Mouse (Mus musculus) adrenal gland, postnatal 4 days (tissue): Measurements from ENCODE around the gene Fgf4. TPM values are rescaled to one million over a fixed set of nuclear protein-coding genes. Genes with fewer than 3 reads are reported as not detected.

ENCODE experiments used
- DNase-seq, 2 experiments: peaks; one replicate each; pipeline ENCODE4 v3.0.0; 2021 to 2022; ENCODE audit warnings: low spot score in 2 of 2, mixed read lengths in 2 of 2
- long read RNA-seq, 2 experiments: library from polyadenylated mRNA; stranded (forward); transcript quantifications; one replicate each; pipeline ENCODE4 v2.0.0; 2021
- total RNA-seq, 2 experiments: library from RNA; stranded (reverse); gene quantifications; 2 replicates each; pipeline ENCODE4 v1.2.3; 2021

Gene Fgf4
- not detected for total RNA-seq
- long read RNA-seq, experiment 1 = 0 reads
- long read RNA-seq, experiment 2 = 0 reads

DNA sequence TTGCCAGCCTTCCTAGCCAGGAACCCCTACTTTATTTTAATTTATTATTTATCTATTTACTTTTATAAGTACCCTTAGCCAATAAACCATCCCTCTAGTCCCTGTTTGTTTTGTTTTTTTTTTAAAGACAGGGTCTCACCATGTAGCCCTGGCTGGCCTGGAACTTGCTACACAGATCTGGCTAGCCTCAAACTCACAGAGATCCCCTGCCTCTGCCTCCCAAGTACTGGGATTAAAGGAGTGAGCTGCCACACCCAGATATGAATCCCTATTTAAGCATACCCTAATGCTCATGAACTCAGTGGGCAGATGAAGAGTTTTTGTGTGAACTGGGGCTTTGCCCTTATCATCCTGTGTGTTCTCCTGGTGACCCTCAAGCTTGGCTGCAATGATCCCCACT is at the start of gene Fgf4:
Gene Fgf4 (plus strand): TSS at position 301 of the 400 bp plus-strand sequence.
- no peak for DNase-seq

DNA sequence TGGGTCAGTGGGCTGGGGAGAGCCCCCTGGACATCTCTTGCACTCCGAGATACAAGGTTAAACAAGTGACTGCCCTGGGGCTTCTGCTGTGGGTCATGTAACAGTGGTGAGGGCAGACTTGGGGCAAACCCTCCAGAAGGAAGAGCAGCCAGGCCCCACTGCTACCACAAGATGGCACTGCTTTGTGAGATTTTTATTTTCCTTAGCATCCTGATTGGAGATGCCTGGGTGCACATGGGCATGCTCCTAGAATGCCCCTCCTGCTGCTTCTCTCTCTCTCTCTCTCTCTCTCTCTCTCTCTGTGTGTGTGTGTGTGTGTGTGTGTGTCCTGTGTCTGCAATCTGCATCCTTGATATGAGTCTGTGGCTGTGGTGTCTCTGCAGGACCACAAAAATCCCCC is 48.7 kb upstream of the Fgf4 start:
- DNase-seq = no peak

DNA sequence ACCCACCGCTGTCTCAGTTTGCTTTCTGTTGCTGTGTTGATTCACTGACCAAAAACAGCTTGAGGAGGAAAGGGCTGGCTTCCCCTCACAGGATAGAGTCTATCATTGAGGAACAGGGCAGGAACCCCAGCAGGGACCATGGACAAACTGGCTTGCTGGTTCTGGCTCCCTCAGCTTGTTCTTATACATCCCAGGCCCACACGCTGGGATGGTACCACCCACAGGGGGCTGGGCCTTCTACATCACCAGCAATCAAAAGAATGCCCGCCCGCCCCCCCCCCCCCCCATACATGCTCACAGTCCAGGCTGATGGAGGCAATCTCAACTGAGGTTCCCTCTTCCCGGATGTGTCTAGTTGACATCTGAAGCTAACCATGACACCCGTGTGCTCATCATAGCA is 40.1 kb upstream of the Fgf4 start:
- DNase-seq = no peak

DNA sequence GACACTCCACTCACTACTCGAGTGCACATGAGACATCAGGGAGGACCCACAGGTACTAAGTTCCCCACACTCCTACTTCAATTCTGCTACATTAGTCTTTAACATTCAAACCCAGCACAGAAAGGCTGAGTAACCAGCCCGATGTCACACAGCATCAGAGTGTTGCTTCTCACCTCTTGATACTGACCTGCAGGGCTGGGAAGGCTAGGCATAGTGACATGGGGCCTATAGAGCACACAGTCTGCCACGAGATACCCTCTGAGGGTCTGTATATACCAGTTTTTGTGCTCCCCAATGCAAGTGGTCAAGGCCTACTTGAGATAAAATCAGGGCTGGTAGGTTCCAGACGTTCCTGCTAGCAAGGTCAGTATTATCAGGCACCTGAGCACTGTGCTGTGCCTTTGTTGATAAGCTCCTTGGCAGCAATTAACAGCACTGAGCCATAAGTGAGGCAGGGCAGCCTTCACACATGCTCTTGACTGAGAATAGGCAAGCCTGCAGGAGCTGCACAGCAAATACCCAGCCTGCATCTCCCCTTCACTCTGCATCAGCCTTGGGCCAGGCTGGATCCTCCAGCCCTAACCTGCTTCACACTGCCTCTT is 39.1 kb upstream of the Fgf4 start:
- DNase-seq = no peak

DNA sequence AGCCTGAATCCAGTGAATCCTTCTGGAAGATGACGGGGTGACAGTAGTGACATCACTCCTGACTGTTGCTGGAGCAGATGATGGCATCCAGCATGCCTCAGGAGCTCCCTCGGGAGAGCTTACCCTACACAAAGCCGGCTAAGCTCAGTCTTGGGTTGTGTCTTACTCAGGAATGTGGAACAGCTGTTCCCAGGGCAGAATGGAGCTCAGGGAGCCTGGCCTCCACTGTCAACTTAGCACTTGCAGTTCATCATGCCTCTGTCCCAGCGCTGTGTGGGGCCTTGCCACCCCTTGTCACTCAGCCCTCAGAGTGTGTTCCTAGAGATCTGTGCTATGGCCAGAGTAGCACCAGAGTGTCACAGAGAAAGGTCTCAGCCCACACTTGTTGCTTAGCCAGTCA is 35.6 kb upstream of the Fgf4 start:
- DNase-seq = no peak

DNA sequence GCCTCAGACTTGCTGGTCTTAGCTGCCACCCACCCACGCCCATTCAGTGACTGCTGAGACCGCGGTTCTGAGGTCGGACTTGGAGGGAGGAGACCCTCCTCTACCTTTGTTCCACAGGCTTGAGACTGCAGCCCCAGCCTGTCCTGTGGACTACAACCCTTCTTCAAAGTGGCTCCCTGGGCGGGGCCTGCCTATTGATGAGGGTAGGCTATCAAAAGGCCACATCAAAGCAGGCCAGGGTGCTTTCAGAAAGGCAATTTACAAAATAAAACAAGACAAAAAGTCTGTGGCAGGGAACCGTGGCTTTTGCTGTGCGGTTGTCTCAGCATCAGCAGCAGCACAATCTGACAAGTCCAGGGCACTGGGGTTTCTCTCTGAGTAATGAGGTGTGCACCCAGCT is 25.3 kb upstream of the Fgf4 start:
- DNase-seq = no peak

DNA sequence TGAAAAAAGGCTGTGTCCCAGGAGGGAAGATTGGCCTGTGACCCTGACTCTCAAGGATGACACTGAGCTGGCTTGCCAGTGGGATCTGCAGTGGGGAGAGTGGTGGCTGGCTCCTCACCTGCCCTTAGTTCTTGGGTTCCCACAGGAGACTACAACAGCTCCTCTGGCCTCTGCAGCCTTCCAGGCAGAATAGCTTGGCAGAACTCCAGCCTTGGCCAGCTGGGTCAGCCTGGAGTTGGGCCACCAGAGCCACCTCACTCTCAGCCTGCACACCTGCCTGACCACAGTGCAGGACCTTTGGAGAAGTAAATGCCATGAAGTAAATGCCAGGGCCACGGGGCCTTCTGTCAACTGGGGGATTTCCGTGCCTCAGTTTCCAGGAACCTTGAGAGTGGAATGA is 23.2 kb upstream of the Fgf4 start:
- no peak for DNase-seq

DNA sequence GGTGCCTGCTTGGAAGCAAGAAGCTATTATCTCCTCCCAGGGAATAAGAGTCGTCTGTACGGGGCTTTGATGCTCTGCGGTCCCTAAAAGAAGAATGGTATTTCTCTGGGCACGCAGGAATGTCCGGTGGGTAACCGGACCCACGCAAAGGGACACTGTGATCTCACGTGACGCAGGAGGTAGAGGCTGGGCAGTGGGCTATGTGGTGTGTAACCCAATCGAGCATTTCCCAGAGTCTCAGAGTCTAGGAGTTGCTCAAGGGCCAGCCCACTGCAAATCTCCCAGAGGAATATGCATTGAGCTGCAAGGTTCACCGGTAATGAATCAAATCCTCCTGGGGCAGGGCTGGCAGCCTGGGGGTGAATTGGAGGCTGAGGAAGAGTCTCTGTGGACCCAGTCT is 18.8 kb upstream of the Fgf4 start:
- no peak for DNase-seq

DNA sequence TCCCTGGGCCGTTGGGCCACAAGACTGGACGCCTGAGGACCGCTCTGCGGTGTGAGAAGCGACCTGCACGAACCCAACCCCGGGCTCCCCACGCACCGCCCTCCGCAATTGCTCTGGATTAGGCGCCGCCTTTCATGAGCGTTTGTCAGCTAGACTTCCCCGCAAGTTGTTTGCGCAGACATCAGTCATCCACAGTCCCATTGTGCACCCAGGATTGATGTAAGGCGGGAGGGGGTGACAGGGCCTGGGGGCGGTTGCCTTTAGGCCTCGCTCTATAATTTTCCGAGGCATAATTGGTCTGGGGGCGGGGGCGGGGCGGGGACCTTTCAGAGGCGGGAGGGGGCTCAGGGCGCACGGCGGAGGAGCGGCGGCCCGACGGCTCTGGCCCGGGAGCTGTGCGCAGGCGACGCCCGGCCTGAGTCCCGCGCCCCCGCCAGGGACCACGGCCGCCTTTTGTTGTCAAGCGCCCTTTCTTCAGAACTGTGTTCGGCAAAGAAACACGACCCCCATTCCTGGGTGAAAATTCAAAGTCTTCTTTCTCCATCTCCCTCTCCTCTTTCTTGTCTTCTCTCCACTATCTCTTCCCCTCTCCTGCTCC is 9.2 kb upstream of the Fgf4 start, which contains the start of gene Fgf3:
Gene Fgf3 (plus strand): TSS at position 193 of the 598 bp plus-strand sequence.
- DNase-seq = no peak

DNA sequence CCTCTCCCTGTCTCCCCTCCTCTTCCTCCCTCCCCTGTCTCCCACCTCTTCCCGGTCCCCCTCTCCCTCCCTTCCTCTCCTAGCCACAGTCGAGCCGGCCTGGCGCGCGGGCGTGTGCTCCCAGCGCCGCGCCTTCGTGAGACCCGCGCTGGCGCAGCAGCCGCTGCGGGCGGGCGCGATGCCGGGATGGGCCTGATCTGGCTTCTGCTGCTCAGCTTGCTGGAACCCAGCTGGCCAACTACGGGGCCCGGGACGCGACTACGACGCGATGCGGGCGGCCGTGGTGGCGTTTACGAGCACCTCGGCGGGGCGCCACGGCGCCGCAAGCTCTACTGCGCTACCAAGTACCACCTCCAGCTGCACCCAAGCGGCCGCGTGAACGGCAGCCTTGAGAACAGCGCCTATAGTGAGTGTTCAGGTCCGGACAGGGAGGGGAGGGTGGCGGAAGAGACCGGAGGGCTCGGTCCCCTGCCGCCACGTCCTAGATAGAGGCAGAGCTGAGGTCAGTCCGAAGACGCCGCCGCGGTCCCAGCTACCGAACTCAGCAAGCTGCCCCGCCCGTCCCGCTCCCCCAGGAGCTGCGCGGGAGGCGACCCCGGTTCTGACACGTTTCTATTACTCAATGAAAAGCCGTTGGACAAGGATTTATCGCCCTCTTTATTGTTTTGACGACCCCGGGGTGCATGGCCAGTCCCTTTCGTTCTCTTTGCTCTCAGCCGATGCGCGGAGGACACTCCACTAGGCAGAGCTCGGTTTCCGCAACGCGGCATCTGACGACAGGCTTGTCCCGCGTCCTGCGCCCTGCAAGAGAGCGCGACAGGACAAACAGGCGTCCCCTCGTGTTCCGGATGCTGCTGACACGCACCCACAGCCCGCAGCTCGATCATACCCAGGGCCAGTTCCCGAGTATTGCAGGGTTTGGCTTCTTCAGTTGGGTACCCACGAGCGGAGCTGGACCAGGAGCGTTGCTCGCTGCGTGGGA is 8.4 kb upstream of the Fgf4 start:
- DNase-seq = no peak

DNA sequence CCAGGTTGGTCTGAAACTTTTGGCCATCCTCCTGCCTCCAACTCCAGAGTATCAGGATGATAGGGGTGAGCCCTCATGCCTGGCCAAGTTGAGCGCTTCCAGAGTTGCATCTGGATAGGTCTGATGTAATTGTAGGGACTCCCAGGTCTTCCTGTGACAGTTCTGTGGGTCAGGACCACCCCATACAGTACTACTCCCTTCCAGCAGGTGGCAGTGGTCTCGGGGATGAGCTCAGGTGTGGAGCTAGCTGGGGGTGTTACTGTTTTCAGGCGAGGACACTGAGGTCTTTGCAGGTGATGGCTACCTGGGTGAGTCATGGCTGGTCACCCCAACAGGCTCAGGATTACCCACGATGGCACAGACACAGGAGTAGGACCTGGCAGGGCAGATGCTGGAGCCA is 1.0 kb upstream of the Fgf4 start:
- no peak for DNase-seq

DNA sequence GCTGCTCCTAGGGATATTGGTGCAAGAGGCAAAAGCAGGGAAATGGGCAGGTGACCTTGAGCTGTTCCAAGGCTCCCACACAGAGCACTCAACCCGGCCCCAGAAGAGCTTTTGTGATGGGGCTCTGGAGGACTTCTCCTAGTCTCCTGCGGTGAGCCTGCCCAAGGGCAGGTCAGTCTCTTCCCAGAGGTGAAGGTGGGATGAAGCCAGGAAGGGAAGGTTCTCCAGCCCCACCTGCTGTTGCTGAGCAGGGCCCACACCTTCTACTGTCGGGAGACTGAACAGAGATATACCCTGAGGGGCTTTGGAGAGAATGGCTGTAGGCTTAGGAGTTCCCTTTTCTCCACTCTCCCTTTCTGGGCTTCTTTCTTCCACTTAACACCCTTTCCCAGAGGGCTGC is 4.2 kb downstream of the Fgf4 start:
- DNase-seq = no peak

DNA sequence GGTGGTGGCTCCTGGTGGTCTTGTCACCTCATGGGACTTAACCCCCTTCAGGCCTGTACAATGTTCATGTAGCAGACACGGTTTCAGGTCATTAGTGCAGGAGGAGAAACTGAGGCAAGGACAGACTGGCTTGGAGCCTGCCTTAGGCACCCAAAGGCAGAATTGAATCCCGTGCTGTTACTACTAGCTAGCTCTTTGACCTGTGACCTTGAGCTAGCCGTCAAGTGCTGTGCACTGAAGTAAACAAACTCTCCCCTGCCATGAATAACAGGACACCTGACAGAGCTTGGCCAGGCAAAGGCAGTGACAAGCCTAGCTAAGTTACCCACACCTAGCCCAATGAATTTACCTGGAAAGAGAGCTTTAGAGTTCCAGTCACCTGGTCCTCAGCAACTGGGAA is 7.8 kb downstream of the Fgf4 start:
- DNase-seq = no peak

DNA sequence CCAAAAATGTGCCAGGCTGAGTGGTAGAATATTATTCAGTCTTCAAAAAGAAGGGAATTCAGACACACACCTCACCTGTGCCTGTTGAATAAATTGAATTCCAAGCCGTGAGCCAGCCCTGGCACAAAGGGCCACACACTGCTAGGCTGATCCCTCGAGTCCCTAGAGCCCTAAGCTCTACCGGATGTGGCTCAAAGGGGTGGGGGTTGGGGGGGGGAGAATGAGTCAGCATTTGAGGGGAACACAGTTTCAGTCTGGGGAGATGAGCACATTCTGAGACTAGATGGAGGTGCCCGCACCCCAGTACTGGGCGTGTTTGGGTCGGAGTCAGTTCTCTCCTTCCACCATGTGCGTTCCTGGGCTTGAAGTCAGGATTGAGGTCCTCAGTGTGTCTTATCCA is 10.0 kb downstream of the Fgf4 start:
- no peak for DNase-seq

DNA sequence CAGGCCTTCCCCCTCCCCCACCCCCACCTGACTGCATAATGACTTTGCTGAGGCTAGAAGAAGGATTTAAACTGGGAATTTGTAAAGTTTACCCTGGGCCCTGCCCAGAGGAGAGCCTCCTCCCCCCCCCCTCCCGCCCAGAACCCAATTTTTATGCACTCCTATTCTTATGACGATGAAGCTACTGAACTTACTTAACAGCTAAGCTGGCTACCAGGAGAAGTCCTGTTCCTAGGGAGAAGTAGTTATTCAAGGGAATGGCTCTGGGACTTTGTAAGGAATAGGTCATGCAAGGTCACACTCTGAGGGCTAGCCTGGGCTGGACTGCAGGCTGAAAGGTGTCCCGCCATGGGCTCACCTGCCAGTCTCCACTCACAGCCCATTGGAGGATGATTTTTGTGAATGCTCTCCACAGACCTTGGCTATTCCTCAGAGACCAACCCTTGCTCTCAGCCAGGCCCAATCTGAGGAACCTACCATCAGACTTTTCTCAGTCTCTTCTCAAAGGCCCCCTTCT is 10.7 kb downstream of the Fgf4 start:
- DNase-seq = no peak

DNA sequence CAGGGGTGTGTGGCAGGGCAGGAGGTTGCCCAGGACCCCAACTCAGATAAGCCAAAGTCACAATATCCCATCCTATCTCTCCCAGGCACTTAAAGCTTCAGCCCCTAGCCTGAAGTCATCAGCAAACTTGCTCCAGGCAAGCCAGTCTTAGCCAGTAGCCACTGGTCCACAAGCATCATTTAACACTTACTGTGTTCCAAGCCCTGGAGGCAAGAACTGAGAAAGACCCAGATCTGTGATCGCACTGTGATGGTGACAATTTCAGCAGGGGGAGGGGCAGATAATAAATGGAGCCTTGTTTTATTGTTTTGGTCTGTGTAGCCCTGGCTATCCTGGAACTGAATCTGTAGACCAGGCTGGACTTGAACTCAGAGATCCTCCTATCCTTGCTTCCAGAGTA is 11.5 kb downstream of the Fgf4 start:
- no peak for DNase-seq

DNA sequence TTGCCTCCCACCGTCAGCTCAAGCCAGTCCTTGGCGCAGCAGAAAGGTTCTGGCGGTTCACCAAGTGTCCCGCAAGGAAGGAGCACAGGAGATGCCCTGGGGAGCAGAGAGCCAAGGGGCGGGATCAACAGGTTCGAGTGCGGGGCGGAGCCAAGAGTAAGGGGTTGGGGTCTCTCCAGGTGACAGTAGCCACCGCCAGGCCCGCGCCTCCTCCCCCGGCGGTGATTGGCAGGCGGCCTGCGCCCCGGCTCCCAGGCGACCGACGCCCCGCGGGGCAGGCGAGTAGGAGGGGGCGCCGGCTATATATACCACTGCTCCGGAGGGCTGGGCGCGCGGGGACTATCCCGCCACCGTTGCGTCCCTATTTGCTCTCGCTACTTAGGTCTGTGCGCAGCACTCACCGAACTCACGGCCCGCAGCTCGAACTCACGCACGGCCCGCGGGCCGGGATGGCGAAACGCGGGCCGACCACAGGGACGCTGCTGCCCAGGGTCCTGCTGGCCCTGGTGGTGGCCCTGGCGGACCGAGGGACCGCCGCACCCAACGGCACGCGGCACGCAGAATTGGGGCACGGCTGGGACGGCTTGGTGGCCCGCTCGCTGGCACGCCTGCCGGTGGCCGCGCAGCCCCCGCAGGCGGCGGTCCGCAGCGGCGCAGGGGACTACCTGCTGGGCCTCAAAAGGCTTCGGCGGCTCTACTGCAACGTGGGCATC is 14.0 kb downstream of the Fgf4 start:
- DNase-seq = no peak

DNA sequence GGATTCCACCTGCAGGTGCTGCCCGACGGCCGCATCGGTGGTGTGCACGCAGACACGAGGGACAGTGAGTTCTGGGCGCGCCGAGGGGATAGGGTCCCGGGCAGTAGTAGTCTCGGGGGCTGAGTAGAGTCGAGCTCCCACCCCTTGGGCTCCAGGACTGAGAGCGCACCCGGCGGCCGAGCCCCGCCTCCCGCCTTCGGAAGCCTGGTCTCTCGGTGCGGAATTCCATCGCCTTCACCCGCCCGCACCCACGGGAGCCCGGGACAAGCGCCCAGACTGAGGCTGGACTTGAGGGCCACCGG is 14.6 kb downstream of the Fgf4 start:
- DNase-seq = no peak

DNA sequence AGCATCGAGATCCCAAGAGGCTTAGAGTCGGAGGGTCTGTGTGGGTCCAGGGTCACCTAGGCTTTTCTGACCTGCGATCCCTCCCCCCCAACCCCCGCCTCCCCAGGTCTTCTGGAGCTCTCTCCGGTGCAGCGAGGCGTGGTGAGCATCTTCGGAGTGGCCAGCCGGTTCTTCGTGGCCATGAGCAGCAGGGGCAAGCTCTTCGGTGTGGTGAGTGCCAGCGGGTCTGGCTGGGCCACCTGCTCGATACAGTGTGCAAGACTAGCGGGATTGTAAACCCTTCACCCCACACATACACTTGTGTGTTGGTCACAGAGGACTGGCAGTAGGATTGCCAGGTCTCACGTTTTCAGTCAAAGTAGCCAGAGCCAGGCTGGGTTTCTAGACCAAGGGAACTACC is 15.0 kb downstream of the Fgf4 start:
- DNase-seq = no peak

DNA sequence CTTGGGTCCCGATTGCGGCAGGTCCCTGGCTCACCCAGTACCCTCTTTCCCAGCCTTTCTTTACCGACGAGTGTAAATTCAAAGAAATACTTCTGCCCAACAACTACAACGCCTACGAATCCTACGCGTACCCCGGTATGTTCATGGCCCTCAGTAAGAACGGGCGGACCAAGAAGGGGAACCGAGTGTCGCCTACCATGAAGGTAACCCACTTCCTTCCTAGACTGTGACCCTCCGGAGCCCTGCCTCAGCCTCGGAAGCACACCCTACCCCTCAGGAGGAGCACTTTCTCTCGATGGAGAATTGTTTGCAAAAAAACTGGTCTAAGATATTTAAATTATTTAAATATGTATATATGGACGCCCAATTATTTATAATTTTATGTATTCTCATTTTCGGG is 15.5 kb downstream of the Fgf4 start:
- no peak for DNase-seq

DNA sequence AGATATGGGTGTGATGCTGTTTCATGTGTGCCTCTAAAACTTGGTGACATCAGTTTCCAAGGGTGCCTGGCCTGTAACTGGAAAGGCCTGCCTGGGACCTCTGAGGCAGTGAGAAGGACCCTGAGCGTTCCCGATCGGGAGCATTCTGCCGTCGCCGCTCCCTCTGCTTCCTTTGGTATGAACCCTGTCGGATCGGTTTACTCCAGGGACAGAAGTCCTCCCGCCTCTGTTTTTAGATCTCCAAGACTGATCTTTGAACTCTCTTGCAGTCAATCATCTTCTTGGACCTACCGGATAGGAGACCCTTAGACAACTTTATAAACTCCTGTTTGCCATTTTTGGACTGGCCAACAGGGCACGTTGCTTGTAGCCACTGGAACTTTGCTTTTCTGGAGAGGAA is 16.0 kb downstream of the Fgf4 start:
- DNase-seq = no peak
